Mouse (Mus musculus) C2C12 (cell line): Measurements from ENCODE around the gene Ccdc32. TPM values are rescaled to one million over a fixed set of nuclear protein-coding genes. Genes with fewer than 3 reads are reported as not detected.
A peak's percentile ranks its signal among the peaks of the same experiment; 100 is the strongest.

Experiments used
- H3K27me3 ChIP-seq: one replicate; pipeline ENCODE4 v1.6.1; 2011; ENCODE audit not compliant: control insufficient read depth, insufficient read depth, insufficient read length
- H3K36me3 ChIP-seq: one replicate; pipeline ENCODE4 v1.6.1; 2011; ENCODE audit not compliant: control insufficient read depth, insufficient read depth
- H3K4me3 ChIP-seq: one replicate; pipeline ENCODE4 v1.5.1; 2011; ENCODE audit warnings: mild to moderate bottlenecking, control low read depth; ENCODE audit not compliant: poor library complexity, insufficient read depth, severe bottlenecking
- H3K79me2 ChIP-seq: one replicate; pipeline ENCODE4 v1.6.1; 2011; ENCODE audit not compliant: control insufficient read depth, insufficient read depth
- H3K79me3 ChIP-seq: one replicate; pipeline ENCODE4 v1.6.1; 2011; ENCODE audit warnings: low read depth, control low read depth
- H3ac ChIP-seq: one replicate; pipeline ENCODE3; 2011; ENCODE audit warnings: low read depth; ENCODE audit not compliant: control insufficient read depth, insufficient read length
- CEBPB ChIP-seq: IDR thresholded peaks from one replicate; pipeline ENCODE4 v1.6.1; 2011; ENCODE audit warnings: low read depth, mild to moderate bottlenecking, control low read depth, moderate library complexity
- CTCF ChIP-seq: IDR thresholded peaks from one replicate; pipeline ENCODE4 v1.5.1; 2011; ENCODE audit not compliant: control insufficient read depth, insufficient read depth, insufficient read length
- FOSL1 ChIP-seq: IDR thresholded peaks from one replicate; pipeline ENCODE4 v1.8.0; 2011; ENCODE audit warnings: mild to moderate bottlenecking, low read length; ENCODE audit not compliant: poor library complexity, insufficient read depth, severe bottlenecking
- MAX ChIP-seq: IDR thresholded peaks from one replicate; pipeline ENCODE4 v1.6.1; 2011; ENCODE audit warnings: mild to moderate bottlenecking, control low read depth
- MYOD1 ChIP-seq: IDR thresholded peaks from one replicate; pipeline ENCODE4 v1.6.1; 2011; ENCODE audit warnings: low read depth; ENCODE audit not compliant: control insufficient read depth, insufficient read length
- MYOG ChIP-seq: IDR thresholded peaks from one replicate; pipeline ENCODE4 v1.6.1; 2011; ENCODE audit not compliant: control insufficient read depth, insufficient read length; ENCODE audit errors: extremely low read depth
- USF1 ChIP-seq: IDR thresholded peaks from one replicate; pipeline ENCODE4 v1.6.1; 2011; ENCODE audit warnings: low read depth, mild to moderate bottlenecking, control low read depth, moderate library complexity
- polyA plus RNA-seq: library from polyadenylated mRNA; unstranded; fragments of >200 nt; fragmentation: generic; extraction: Trizol; gene quantifications from one replicate; pipeline ENCODE4 v1.2.1, GENCODE M21; 2012; ENCODE audit warnings: missing spikeins

The Ccdc32 gene
- polyA plus RNA-seq, 1 experiment, result 9.3 TPM

- no peak for TF ChIP-seq MYOG
- TF ChIP-seq MAX, result no peak
- no peak for TF ChIP-seq MYOD1
- TF ChIP-seq USF1, result no peak
- TF ChIP-seq CTCF, result no peak
- no peak for TF ChIP-seq FOSL1
- TF ChIP-seq CEBPB, result no peak
- H3K79me3 ChIP-seq, result peaks cover 8% of the 10 kb centered on the region
- H3K79me2 ChIP-seq, result peaks cover 22% of the 10 kb centered on the region
- no peak overlapping the region for H3ac ChIP-seq
- H3K36me3 ChIP-seq, result peaks cover 9% of the 10 kb centered on the region
- H3K4me3 ChIP-seq, result no peak overlapping the region
- H3K27me3 ChIP-seq, result no peaks in the 10 kb centered on the region
Measured at GRCm38 (mm10) chr2:119032191-119032590, 3.0 kb upstream of the Ccdc32 start.

- H3K36me3 ChIP-seq, result peaks cover 15% of the 10 kb centered on the region
- no peak overlapping the region for H3K4me3 ChIP-seq
- H3K79me2 ChIP-seq, result no peaks in the 10 kb centered on the region
- H3ac ChIP-seq, result no peak overlapping the region
- no peaks in the 10 kb centered on the region for H3K79me3 ChIP-seq
- H3K27me3 ChIP-seq, result no peaks in the 10 kb centered on the region
- TF ChIP-seq MYOD1 (no peak), MAX (no peak), CTCF (no peak), CEBPB (no peak), FOSL1 (no peak), MYOG (no peak), USF1 (no peak)
Measured at GRCm38 (mm10) chr2:119026951-119027350, 2.2 kb downstream of the Ccdc32 start.

GRCm38 (mm10) chr2:119025239-119025616 is 4.0 kb downstream of the Ccdc32 start:
- no peak overlapping the region for H3K4me3 ChIP-seq
- H3K79me2 ChIP-seq, result no peaks in the 10 kb centered on the region
- H3ac ChIP-seq, result no peak overlapping the region
- no peak for TF ChIP-seq CEBPB
- TF ChIP-seq MYOG, result no peak
- TF ChIP-seq MYOD1, result no peak
- no peak for TF ChIP-seq FOSL1
- TF ChIP-seq MAX, result no peak
- no peak for TF ChIP-seq CTCF
- TF ChIP-seq USF1, result no peak
- no peaks in the 10 kb centered on the region for H3K27me3 ChIP-seq
- H3K36me3 ChIP-seq, result peaks cover 24% of the 10 kb centered on the region
- H3K79me3 ChIP-seq, result no peaks in the 10 kb centered on the region

- Histone ChIP-seq H3K79me2 (no peaks in the 10 kb centered on the region), H3K4me3 (no peak overlapping the region), H3K79me3 (no peaks in the 10 kb centered on the region), H3ac (no peak overlapping the region), H3K27me3 (no peaks in the 10 kb centered on the region), H3K36me3 (peaks cover 24% of the 10 kb centered on the region)
- TF ChIP-seq USF1 (no peak), CEBPB (no peak), MYOD1 (no peak), MYOG (no peak), CTCF (no peak), FOSL1 (no peak), MAX (no peak)
Measured at GRCm38 (mm10) chr2:119024536-119025238, 4.5 kb downstream of the Ccdc32 start.

GRCm38 (mm10) chr2:119023154-119023660 is 6.0 kb downstream of the Ccdc32 start:
- peaks cover 31% of the 10 kb centered on the region for H3K36me3 ChIP-seq

GRCm38 (mm10) chr2:119019538-119019937 is 9.7 kb downstream of the Ccdc32 start:
- Histone ChIP-seq H3K4me3 (no peak overlapping the region), H3K36me3 (peaks cover 33% of the 10 kb centered on the region), H3K79me3 (no peaks in the 10 kb centered on the region), H3K79me2 (no peaks in the 10 kb centered on the region), H3K27me3 (no peaks in the 10 kb centered on the region), H3ac (no peak overlapping the region)
- TF ChIP-seq FOSL1, result no peak
- no peak for TF ChIP-seq MYOD1
- TF ChIP-seq MYOG, result no peak

More at GRCm38 (mm10) chr2:119023154-119023660, 6.0 kb downstream of the Ccdc32 start:
- no peaks in the 10 kb centered on the region for H3K79me2 ChIP-seq
- H3K27me3 ChIP-seq, result no peaks in the 10 kb centered on the region
- no peak overlapping the region for H3ac ChIP-seq
- no peak overlapping the region for H3K4me3 ChIP-seq
- TF ChIP-seq USF1, result no peak
- peak; percentile 73 for TF ChIP-seq MYOD1
- H3K79me3 ChIP-seq, result no peaks in the 10 kb centered on the region
